Mouse (Mus musculus): Measurements from ENCODE around the gene Vasn.

Vasn gene

GRCm38 (mm10) chr16:4607818-4608531 lies 31.8 kb upstream of the Vasn start:
- DNase-seq (ENCODE audit: low spot score in 2 of 2) = peak; percentile 54 to 76

- DNase-seq (ENCODE audit: low spot score in 2 of 2) = no peak
Observed at GRCm38 (mm10) chr16:4608532-4609059, 31.1 kb upstream of the Vasn start.

- no peak for DNase-seq (ENCODE audit: low spot score in 2 of 2)
Observed at GRCm38 (mm10) chr16:4611193-4611592, 28.5 kb upstream of the Vasn start.

DNA sequence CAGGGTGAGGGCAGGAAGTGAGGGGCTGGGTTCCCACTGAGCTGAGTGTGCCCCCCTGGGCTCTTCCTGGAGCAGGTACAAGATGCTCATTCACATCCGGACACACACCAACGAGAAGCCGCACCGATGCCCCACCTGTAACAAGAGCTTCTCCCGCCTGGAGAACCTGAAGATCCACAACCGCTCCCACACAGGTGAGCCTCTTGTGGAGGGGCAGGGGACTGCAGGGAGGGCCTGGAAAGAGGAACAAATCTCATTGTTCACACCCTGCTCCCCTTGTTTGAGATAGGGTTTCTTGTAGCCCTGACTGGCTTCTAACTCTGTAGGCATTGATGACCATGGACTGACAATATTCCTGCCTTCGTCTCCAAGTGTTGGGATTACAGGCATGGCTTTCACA lies 28.1 kb upstream of the Vasn start:
- DNase-seq (ENCODE audit: low spot score in 2 of 2) = no peak

DNA sequence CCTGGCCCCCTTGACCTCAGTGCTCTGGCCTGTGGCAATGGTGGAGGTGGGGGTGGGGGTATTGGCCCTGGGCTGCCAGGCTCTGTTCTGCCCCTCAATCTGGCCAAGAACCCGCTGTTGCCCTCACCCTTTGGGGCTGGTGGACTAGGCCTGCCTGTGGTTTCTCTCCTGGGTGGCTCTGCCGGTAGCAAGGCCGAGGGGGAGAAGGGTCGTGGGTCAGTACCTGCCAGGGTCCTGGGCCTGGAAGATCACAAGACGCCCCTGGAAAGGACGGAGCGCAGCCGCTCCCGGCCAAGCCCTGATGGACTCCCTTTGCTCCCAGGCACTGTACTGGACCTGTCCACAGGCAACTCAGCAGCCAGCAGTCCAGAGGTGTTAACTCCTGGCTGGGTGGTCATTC lies 26.0 kb upstream of the Vasn start:
- DNase-seq (ENCODE audit: low spot score in 2 of 2) = no peak

DNA sequence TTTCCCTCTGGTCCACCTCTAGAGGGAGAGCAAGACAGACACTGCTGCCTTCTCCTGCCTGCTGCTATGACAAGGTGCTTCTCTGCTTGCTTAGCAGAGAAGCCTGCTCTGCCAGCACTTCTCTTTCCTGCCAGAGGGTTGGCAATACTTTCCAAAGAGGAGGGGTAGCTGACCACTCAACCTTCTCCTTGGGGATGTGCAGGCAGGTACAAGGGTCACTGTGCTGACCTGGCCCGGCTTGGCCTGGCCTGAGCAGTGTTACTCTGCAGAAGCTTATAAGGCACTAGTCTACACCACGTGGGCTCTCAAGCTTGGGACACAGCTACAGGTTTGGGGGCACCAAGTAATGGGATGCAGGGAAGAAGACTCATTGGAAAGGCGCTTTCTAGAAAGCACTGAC lies 25.1 kb upstream of the Vasn start:
- no peak for DNase-seq (ENCODE audit: low spot score in 2 of 2)

DNA sequence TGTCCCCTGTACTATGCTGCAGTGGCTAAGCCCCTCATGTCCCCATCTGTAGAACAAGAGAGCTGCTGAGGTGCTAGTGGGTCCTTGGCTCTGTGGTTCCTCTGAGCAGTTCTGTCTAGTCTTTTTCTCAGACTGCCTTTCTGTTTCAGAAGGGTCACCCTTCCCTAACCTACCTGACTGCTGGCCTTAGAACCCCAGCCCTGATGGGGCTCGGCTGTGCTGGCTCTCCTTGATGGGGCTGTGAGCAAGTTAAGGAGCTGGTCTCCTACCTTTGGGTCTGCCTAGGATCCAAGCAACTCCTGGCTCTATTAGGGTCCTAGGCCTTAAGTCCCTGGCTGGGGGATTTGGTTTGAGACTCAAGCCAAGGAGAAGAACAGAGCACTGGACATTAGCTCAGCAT lies 24.4 kb upstream of the Vasn start:
- DNase-seq (ENCODE audit: low spot score in 2 of 2) = no peak

- no peak for DNase-seq (ENCODE audit: low spot score in 2 of 2)
Observed at GRCm38 (mm10) chr16:4616829-4617228, 22.9 kb upstream of the Vasn start.

- DNase-seq (ENCODE audit: low spot score in 2 of 2) = no peak
Observed at GRCm38 (mm10) chr16:4624074-4624473, 15.7 kb upstream of the Vasn start.

DNA sequence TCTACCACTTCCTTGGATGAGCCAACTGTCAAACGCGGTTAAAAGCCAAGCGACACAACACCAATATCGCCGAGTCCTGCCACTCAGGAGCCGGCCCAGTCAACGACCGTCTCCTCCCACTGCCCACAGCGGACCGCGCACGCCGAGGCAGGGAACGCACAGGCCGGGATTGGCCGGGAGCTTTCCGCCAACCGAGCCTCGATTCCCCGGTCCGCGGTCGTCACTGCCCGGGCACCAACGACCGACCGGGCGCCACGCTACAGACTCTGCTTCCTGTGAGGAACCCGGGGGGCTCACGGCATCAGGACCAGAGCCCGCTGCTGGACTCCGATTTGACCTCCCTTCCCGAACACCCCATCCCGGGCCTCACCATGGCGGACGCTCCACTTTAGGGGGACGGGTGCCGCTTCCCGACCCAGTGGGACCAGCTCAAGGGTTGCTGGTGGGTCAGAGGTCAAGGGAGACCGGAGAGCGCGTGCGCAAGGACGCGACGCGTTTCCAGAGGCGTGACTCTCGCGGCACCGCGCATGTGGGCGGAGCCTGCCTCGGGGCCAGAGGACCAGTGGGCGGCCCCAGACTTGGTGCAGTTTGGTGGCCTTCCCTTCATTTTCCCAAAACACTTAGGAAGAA lies 15.1 kb upstream of the Vasn start, which contains the start of gene Pam16:
Gene Pam16 (minus strand): TSS at position 508 of the 630 bp plus-strand sequence.
- DNase-seq (ENCODE audit: low spot score in 2 of 2) = peak; percentile 82 to 83

- no peak for DNase-seq (ENCODE audit: low spot score in 2 of 2)
Observed at GRCm38 (mm10) chr16:4627105-4627504, 12.6 kb upstream of the Vasn start.

GRCm38 (mm10) chr16:4628898-4629419 lies 10.8 kb upstream of the Vasn start:
- no peak for DNase-seq (ENCODE audit: low spot score in 2 of 2)

GRCm38 (mm10) chr16:4629950-4630349 lies 9.8 kb upstream of the Vasn start:
- peak; percentile 66 to 77 for DNase-seq (ENCODE audit: low spot score in 2 of 2)

GRCm38 (mm10) chr16:4632050-4632449 lies 7.7 kb upstream of the Vasn start:
- DNase-seq (ENCODE audit: low spot score in 2 of 2) = no peak

- DNase-seq (ENCODE audit: low spot score in 2 of 2) = no peak
Observed at GRCm38 (mm10) chr16:4633661-4634060, 6.1 kb upstream of the Vasn start.

GRCm38 (mm10) chr16:4634681-4635080 lies 5.1 kb upstream of the Vasn start:
- DNase-seq (ENCODE audit: low spot score in 2 of 2) = no peak

DNA sequence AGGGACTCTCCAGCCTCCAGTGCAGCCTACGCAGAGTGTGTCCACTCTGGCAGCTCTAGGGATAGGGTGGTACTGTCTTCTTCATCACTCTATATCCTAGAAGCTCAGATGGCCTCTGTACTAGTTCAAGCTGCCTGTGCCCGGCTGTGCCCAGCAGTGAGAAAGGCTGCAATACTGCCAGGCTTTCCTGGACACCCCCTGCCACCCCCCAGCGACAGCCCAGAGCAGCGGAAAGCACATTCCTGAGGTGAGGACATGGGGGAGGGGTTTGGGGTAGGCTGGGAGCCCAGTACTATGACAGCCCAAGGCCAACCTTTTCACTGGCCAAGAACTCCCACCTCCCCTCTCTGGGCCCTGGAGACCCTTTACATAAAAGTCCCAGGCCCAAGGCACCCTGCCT lies 4.0 kb upstream of the Vasn start:
- DNase-seq (ENCODE audit: low spot score in 2 of 2) = no peak

DNA sequence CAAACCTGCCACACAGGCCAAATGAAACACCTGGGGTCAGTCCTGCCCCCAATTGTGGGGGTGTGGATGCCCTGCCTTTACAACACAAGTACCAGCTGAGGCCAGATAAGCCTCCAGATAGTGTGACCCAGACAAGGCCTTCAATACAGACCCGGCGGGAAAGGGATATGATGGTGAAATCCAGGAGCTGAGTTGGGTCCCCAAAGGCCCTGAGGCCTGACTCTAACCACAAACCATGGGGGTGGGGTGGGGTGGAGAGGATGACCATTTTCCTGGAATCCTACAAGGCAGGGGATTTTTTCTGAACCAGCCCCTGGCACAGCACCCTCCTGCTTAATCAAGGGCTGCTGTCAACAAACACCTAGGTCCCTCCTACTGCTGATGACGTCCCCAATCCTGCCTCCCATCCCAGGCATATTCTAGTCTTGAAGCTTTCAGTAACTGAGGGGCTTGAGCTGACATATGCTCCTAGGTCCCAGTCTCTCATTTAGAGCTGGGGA lies 800 bp upstream of the Vasn start:
- DNase-seq (ENCODE audit: low spot score in 2 of 2) = no peak

DNA sequence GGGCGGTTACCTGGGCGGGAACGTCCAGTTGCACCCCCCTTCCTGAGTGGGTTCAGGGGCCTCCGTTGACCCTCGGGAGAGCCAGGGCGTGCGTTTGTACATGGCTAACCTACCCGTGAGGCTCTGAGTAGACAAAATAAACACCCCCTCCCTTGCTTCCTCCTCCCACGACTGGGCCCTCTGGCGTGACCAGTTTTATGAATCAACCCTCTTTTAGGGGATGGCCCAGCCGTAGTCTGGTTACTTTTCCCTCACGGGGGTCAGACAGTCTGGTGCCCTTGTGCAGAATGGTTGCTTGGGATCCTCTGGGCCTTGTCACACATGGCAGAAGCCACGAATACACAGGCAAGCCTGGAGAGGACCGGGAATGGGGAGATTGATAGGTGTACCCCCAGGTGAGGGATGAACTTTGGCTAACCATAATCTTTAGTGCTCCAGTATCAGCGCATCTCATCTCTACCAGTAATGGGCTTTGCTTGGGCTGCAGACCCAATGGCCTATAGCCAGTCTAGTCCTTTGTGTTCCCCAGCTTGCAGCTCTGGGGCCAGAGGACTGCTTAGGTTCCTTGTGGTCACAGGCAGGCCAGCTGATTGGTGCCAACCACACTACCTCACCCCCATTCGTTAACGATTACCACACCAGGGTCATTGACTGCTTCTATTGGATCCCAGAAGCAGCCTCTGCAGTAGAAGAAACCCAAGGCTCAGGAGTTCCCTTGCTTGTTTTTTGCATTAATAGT lies 695 bp downstream of the Vasn start:
- no peak for DNase-seq (ENCODE audit: low spot score in 2 of 2)

- no peak for DNase-seq (ENCODE audit: low spot score in 2 of 2)
Observed at GRCm38 (mm10) chr16:4641119-4641838, 1.5 kb downstream of the Vasn start.

DNA sequence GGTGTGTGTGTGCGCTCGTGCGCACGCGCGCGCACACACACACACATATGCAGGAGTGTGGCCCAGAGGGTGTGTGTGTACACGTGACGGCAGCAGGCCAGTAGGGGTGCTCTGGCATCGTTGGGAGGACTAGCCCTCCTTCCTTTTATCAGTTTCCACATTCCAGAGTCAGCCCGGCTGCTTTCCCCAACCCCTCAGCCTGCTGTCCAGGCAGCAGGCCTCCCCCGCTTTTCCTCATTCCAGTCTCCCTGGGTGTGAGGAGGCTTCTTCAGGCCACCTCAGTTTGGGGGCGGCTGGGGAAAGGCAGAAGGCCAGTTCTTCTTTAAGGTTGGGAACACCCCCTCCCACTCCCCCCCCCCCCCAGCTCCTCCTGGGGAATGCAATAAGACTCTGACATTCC lies 2.4 kb downstream of the Vasn start:
- DNase-seq (ENCODE audit: low spot score in 2 of 2) = no peak

GRCm38 (mm10) chr16:4642937-4643336 lies 3.2 kb downstream of the Vasn start:
- DNase-seq (ENCODE audit: low spot score in 2 of 2) = no peak
